Comparison of ENCODE assay signal across 28 mouse cellular contexts in genomic region chr16:95180562-95180961, GRCm38 (mm10).
"Had no signal": no experiment of that assay in that cellular context is flagged by ENCODE, and none has a peak within 500 bp of the region (broad histone marks: within the 10 kb centered on the region; RNA-seq: fewer than 3 reads in every experiment).

No protein-coding gene starts in this region.

- DNase-seq: cerebellum, adult 2 months; cerebellum, adult 8-10 months; cerebellum, adult 9-10 months; cerebellum, adult 9-11 months; cerebellum, postnatal 10 days; cerebellum, postnatal 14 days; cerebellum, postnatal 25 days; cerebellum, postnatal 36 days; embryo, embryonic 11 days; forebrain, postnatal 0 days; gastrocnemius, adult 2 months; gastrocnemius, postnatal 10 days; gastrocnemius, postnatal 14 days; gastrocnemius, postnatal 25 days; gastrocnemius, postnatal 36 days; heart, adult 18-20 months; heart, adult 2 months had no signal

- H3K36me3 ChIP-seq: embryonic facial prominence, embryonic 10.5 days; embryonic facial prominence, embryonic 12.5 days; embryonic facial prominence, embryonic 13.5 days; embryonic facial prominence, embryonic 15.5 days; forebrain, embryonic 10.5 days; forebrain, embryonic 12.5 days; forebrain, embryonic 15.5 days had no signal

- H3K27me3 ChIP-seq: embryonic facial prominence, embryonic 12.5 days; embryonic facial prominence, embryonic 13.5 days; embryonic facial prominence, embryonic 15.5 days; forebrain, embryonic 12.5 days; forebrain, embryonic 13.5 days; forebrain, embryonic 15.5 days had no signal

- ATAC-seq: forebrain, embryonic 13.5 days; forebrain, embryonic 14.5 days; forebrain, embryonic 15.5 days; forebrain, embryonic 16.5 days; forebrain, postnatal 0 days had no signal

- H3K4me2 ChIP-seq: embryonic facial prominence, embryonic 12.5 days; embryonic facial prominence, embryonic 13.5 days; embryonic facial prominence, embryonic 15.5 days; forebrain, embryonic 12.5 days; forebrain, embryonic 13.5 days; forebrain, embryonic 15.5 days had no signal

- H3K4me3 ChIP-seq: embryonic facial prominence, embryonic 10.5 days; embryonic facial prominence, embryonic 12.5 days; embryonic facial prominence, embryonic 13.5 days; embryonic facial prominence, embryonic 15.5 days; erythroblast, embryonic 14.5 days; forebrain, embryonic 10.5 days; forebrain, embryonic 12.5 days; forebrain, embryonic 13.5 days; forebrain, embryonic 15.5 days; gastrocnemius, adult 2 months; heart, adult 2 months had no signal

- H3K9me3 ChIP-seq: embryonic facial prominence, embryonic 10.5 days; embryonic facial prominence, embryonic 12.5 days; embryonic facial prominence, embryonic 13.5 days; embryonic facial prominence, embryonic 15.5 days; forebrain, embryonic 10.5 days; forebrain, embryonic 12.5 days; forebrain, embryonic 13.5 days; forebrain, embryonic 15.5 days had no signal

- H3K9ac ChIP-seq: embryonic facial prominence, embryonic 12.5 days; embryonic facial prominence, embryonic 13.5 days; embryonic facial prominence, embryonic 15.5 days; forebrain, embryonic 12.5 days; forebrain, embryonic 13.5 days; forebrain, embryonic 15.5 days; forebrain, postnatal 0 days had no signal

- H3K4me1 ChIP-seq: embryonic facial prominence, embryonic 10.5 days; embryonic facial prominence, embryonic 12.5 days; embryonic facial prominence, embryonic 13.5 days; embryonic facial prominence, embryonic 15.5 days; forebrain, embryonic 10.5 days; forebrain, embryonic 12.5 days; forebrain, embryonic 13.5 days; forebrain, embryonic 15.5 days had no signal

- H3K27ac ChIP-seq: embryonic facial prominence, embryonic 10.5 days; embryonic facial prominence, embryonic 12.5 days; embryonic facial prominence, embryonic 13.5 days; embryonic facial prominence, embryonic 15.5 days; forebrain, embryonic 10.5 days; forebrain, embryonic 12.5 days; forebrain, embryonic 13.5 days; forebrain, embryonic 15.5 days; gastrocnemius, adult 2 months; heart, adult 2 months had no signal
